Mouse (Mus musculus): ENCODE data around the gene 3110040M04Rik.
"Not testable (repeated sequence)": the region's sequence is repeated elsewhere in the genome, so short reads cannot be mapped to it uniquely, and the experiment has no call there.

The 3110040M04Rik gene

GRCm38 (mm10) chr1:151203818-151204217 lies at the start of gene 3110040M04Rik:
Gene 3110040M04Rik (plus strand): TSS chr1:151204121.
- DNase-seq (ENCODE audit: low spot score in 2 of 2) = not testable (repeated sequence)

- DNase-seq (ENCODE audit: low spot score in 2 of 2) = not testable (repeated sequence)
These were observed 49.8 kb upstream of the 3110040M04Rik start for GRCm38 (mm10) chr1:151154131-151154530.

GRCm38 (mm10) chr1:151156129-151156528 lies 47.8 kb upstream of the 3110040M04Rik start:
- no peak for DNase-seq (ENCODE audit: low spot score in 2 of 2)

- DNase-seq (ENCODE audit: low spot score in 2 of 2) = no peak
These were observed 46.9 kb upstream of the 3110040M04Rik start for GRCm38 (mm10) chr1:151156777-151157632.

GRCm38 (mm10) chr1:151157963-151158856 lies 45.7 kb upstream of the 3110040M04Rik start:
- no peak for DNase-seq (ENCODE audit: low spot score in 2 of 2)

- no peak for DNase-seq (ENCODE audit: low spot score in 2 of 2)
These were observed 44.9 kb upstream of the 3110040M04Rik start for GRCm38 (mm10) chr1:151158857-151159510.

- no peak for DNase-seq (ENCODE audit: low spot score in 2 of 2)
These were observed 37.9 kb upstream of the 3110040M04Rik start for GRCm38 (mm10) chr1:151166031-151166430.

GRCm38 (mm10) chr1:151167297-151168047 lies 36.4 kb upstream of the 3110040M04Rik start:
- no peak for DNase-seq (ENCODE audit: low spot score in 2 of 2)

GRCm38 (mm10) chr1:151168637-151169036 lies 35.3 kb upstream of the 3110040M04Rik start:
- no peak for DNase-seq (ENCODE audit: low spot score in 2 of 2)

- no peak for DNase-seq (ENCODE audit: low spot score in 2 of 2)
These were observed 32.1 kb upstream of the 3110040M04Rik start for GRCm38 (mm10) chr1:151171572-151172461.

GRCm38 (mm10) chr1:151177030-151177936 lies 26.6 kb upstream of the 3110040M04Rik start:
- no peak for DNase-seq (ENCODE audit: low spot score in 2 of 2)

GRCm38 (mm10) chr1:151177937-151178271 lies 26.0 kb upstream of the 3110040M04Rik start:
- DNase-seq (ENCODE audit: low spot score in 2 of 2) = no peak

- DNase-seq (ENCODE audit: low spot score in 2 of 2) = no peak
These were observed 25.3 kb upstream of the 3110040M04Rik start for GRCm38 (mm10) chr1:151178505-151179083.

GRCm38 (mm10) chr1:151180167-151180566 lies 23.8 kb upstream of the 3110040M04Rik start:
- DNase-seq (ENCODE audit: low spot score in 2 of 2) = no peak

GRCm38 (mm10) chr1:151182266-151182665 lies 21.7 kb upstream of the 3110040M04Rik start, which contains the start of gene Gm47985:
Gene Gm47985 (plus strand): TSS chr1:151182537.
- not testable (repeated sequence) for DNase-seq (ENCODE audit: low spot score in 2 of 2)

GRCm38 (mm10) chr1:151186186-151186585 lies 17.7 kb upstream of the 3110040M04Rik start:
- not testable (repeated sequence) for DNase-seq (ENCODE audit: low spot score in 2 of 2)

GRCm38 (mm10) chr1:151186879-151187424 lies 17.0 kb upstream of the 3110040M04Rik start:
- not testable (repeated sequence) for DNase-seq (ENCODE audit: low spot score in 2 of 2)

GRCm38 (mm10) chr1:151188469-151188868 lies 15.5 kb upstream of the 3110040M04Rik start:
- DNase-seq (ENCODE audit: low spot score in 2 of 2) = no peak
